Mouse (Mus musculus): Measurements from ENCODE around the gene Pacs1.

DNA sequence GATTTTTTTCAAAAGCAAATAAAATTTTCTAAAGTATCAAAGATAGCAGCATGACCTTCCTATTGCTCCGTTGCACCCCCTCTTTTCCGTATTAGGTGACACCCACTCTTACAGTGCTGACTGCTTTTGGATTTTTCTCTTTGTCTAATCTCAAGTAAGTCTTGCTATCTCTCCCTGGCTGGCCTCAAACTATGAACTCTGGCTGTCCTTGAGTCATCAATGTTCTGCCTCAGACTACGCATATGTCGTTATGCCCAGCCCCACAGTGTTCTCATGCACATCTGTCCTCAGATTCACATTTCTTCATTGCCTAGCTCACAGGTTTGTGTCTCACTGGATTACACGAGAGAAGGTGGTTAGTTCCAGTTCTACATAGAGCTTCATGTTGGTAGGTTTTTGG lies 3.5 kb downstream of the Pacs1 start:
- TF ChIP-seq POLR2A (IDR thresholded peaks at IDR 0.05; ENCODE audit: insufficient read depth, low read length): no peak
- no peak for TF ChIP-seq CTCF (IDR thresholded peaks at IDR 0.05; ENCODE audit: low read depth, low read length)
- no peak for TF ChIP-seq EP300 (IDR thresholded peaks at IDR 0.05; ENCODE audit: insufficient read depth, low read depth, low read length)

All from ES-Bruce4 (cell line).